Mouse (Mus musculus) cerebellum, adult 8-10 months (tissue): ENCODE data around the gene Hoxc6.

Experiments
- DNase-seq: peaks from one replicate; pipeline ENCODE4 v3.0.0; 2022

The Hoxc6 gene

GRCm38 (mm10) chr15:102992863-102993262, 5.2 kb upstream of the Hoxc6 start:
- DNase-seq, result no peak

- no peak for DNase-seq
Measured at GRCm38 (mm10) chr15:102996548-102996947, 1.5 kb upstream of the Hoxc6 start.

GRCm38 (mm10) chr15:102997431-102997830, 626 bp upstream of the Hoxc6 start:
- no peak for DNase-seq

GRCm38 (mm10) chr15:102998608-102999182, 638 bp downstream of the Hoxc6 start:
- DNase-seq, result no peak

GRCm38 (mm10) chr15:102999183-102999831, 1.2 kb downstream of the Hoxc6 start:
- no peak for DNase-seq

- no peak for DNase-seq
Measured at GRCm38 (mm10) chr15:102999955-103000354, 1.9 kb downstream of the Hoxc6 start.

GRCm38 (mm10) chr15:103000501-103000901, 2.4 kb downstream of the Hoxc6 start:
- DNase-seq, result no peak

GRCm38 (mm10) chr15:103001370-103001769, 3.3 kb downstream of the Hoxc6 start:
- DNase-seq, result no peak

GRCm38 (mm10) chr15:103002156-103002555, 4.1 kb downstream of the Hoxc6 start:
- DNase-seq, result no peak

GRCm38 (mm10) chr15:103002821-103003448, 4.9 kb downstream of the Hoxc6 start:
- DNase-seq, result no peak

- no peak for DNase-seq
Measured at GRCm38 (mm10) chr15:103005308-103005707, 7.3 kb downstream of the Hoxc6 start.

GRCm38 (mm10) chr15:103005797-103006196, 7.7 kb downstream of the Hoxc6 start:
- no peak for DNase-seq

GRCm38 (mm10) chr15:103006326-103006725, 8.3 kb downstream of the Hoxc6 start:
- DNase-seq, result no peak

GRCm38 (mm10) chr15:103009265-103010111, 11.4 kb downstream of the Hoxc6 start:
- no peak for DNase-seq

GRCm38 (mm10) chr15:103010112-103010846, 12.2 kb downstream of the Hoxc6 start:
- DNase-seq, result no peak

- DNase-seq, result no peak
Measured at GRCm38 (mm10) chr15:103010847-103011555, 12.9 kb downstream of the Hoxc6 start.

GRCm38 (mm10) chr15:103011928-103012486, 13.9 kb downstream of the Hoxc6 start:
- DNase-seq, result no peak

- peak; percentile 29 for DNase-seq
Measured at GRCm38 (mm10) chr15:103013238-103013984, 15.4 kb downstream of the Hoxc6 start.

GRCm38 (mm10) chr15:103014166-103015008, 16.3 kb downstream of the Hoxc6 start:
- DNase-seq, result no peak

GRCm38 (mm10) chr15:103015009-103015399, 16.9 kb downstream of the Hoxc6 start:
- DNase-seq, result no peak
